9 mouse cellular contexts compared by ENCODE assay signal in the genomic region with DNA sequence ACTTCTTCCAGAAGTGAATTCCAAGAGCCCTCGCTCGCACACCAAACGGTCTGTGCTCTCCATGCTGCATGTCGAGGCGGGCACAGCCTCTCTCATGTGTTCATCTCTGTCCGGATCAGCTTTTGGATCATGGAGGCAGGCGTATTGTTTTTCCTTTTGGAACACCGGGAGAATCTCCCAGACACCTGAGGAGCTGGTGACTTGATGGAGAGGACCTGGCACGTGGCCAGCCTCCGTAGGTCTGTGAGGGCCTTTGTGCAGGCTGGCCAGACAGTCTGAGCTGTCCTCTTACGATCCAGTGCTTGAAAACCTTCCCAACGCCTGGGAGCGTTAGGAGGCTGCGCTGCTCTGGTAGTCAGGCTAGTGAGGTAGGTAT. TPM values are rescaled to one million over a fixed set of nuclear protein-coding genes. Genes with fewer than 3 reads are reported as not detected.
DNase-seq lines count a peak whose midpoint lies in the region; ATAC-seq lines count a peak whose summit lies in the region.
"Had no signal": no experiment of that assay in that cellular context is flagged by ENCODE, and none has a peak within 500 bp of the region (broad histone marks: within the 10 kb centered on the region; RNA-seq: fewer than 3 reads in every experiment).

No protein-coding gene starts in this region.

- H3K27me3 ChIP-seq in lung, embryonic 15.5 days, result peaks cover 33% of the 10 kb centered on the region
- peaks cover 36% of the 10 kb centered on the region for H3K27me3 ChIP-seq in hindbrain, embryonic 13.5 days
- peaks cover 16% of the 10 kb centered on the region for H3K27me3 ChIP-seq in midbrain, embryonic 11.5 days (ENCODE audit: control insufficient read depth, insufficient read depth, low read length)

- 0 out of 2 replicates have a peak, but pooled peaks cover 6% of the 10 kb centered on the region for H3K36me3 ChIP-seq in lung, embryonic 15.5 days
- peaks cover 19% of the 10 kb centered on the region for H3K36me3 ChIP-seq in hindbrain, embryonic 13.5 days
- H3K36me3 ChIP-seq in midbrain, embryonic 11.5 days (ENCODE audit: control insufficient read depth, insufficient read depth, low read length), result peaks cover 3% of the 10 kb centered on the region; the same call in 1 of the 2 replicates

- WGBS in lung, embryonic 15.5 days, result under 1% methylated on average over 14 of the region's 14 CpGs
- WGBS in hindbrain, embryonic 13.5 days, result 1% methylated on average over 14 of the region's 14 CpGs
- WGBS in midbrain, embryonic 11.5 days, result under 1% methylated on average over 14 of the region's 14 CpGs

- H3K9ac ChIP-seq in lung, embryonic 15.5 days, result peak overlapping the region; percentile 67
- peak overlapping the region; percentile 89 for H3K9ac ChIP-seq in hindbrain, embryonic 13.5 days
- peak overlapping the region; percentile 74 for H3K9ac ChIP-seq in midbrain, embryonic 11.5 days (ENCODE audit: low read length)

- peak overlapping the region; percentile 94 for H3K4me2 ChIP-seq in lung, embryonic 15.5 days
- peak overlapping the region; percentile 89 for H3K4me2 ChIP-seq in hindbrain, embryonic 13.5 days
- peak overlapping the region; percentile 96 for H3K4me2 ChIP-seq in midbrain, embryonic 11.5 days

- peak overlapping the region; percentile 49 for H3K27ac ChIP-seq in lung, embryonic 15.5 days
- H3K27ac ChIP-seq in hindbrain, embryonic 13.5 days, result peak overlapping the region; percentile 93
- H3K27ac ChIP-seq in midbrain, embryonic 11.5 days (ENCODE audit: low read depth, low read length), result peak overlapping the region; percentile 6; the same call in 1 of the 2 replicates

- H3K9me3 ChIP-seq in lung, embryonic 15.5 days, result no peaks in the 10 kb centered on the region
- H3K9me3 ChIP-seq in hindbrain, embryonic 13.5 days, result peaks cover 3% of the 10 kb centered on the region; the same call in 1 of the 2 replicates
- H3K9me3 ChIP-seq in midbrain, embryonic 11.5 days (ENCODE audit: control insufficient read depth, low read length), result no peaks in the 10 kb centered on the region

- H3K4me3 ChIP-seq in lung, embryonic 15.5 days, result peak overlapping the region; percentile 60
- peak overlapping the region; percentile 81 for H3K4me3 ChIP-seq in hindbrain, embryonic 13.5 days
- H3K4me3 ChIP-seq in midbrain, embryonic 11.5 days (ENCODE audit: low read depth, low read length), result peak overlapping the region; percentile 64

- H3K4me1 ChIP-seq in lung, embryonic 15.5 days, result peaks cover 26% of the 10 kb centered on the region
- peaks cover 48% of the 10 kb centered on the region for H3K4me1 ChIP-seq in hindbrain, embryonic 13.5 days (replicated peaks)
- peaks cover 26% of the 10 kb centered on the region for H3K4me1 ChIP-seq in midbrain, embryonic 11.5 days (ENCODE audit: control insufficient read depth, insufficient read depth, low read length)

- DNase-seq in adrenal gland, postnatal 25 days, result peak; percentile 30
- DNase-seq in adrenal gland, adult 2 months, result no peak
- DNase-seq in lung, postnatal 10 days, result no peak
- no peak for DNase-seq in midbrain, embryonic 11.5 days (ENCODE audit: low spot score, missing footprints)
- DNase-seq in spleen, postnatal 14 days (ENCODE audit: low spot score in 2 of 2), result no peak

- peak; percentile 9 for ATAC-seq in lung, embryonic 15.5 days (ENCODE audit: borderline replicate concordance, extremely low read depth, low FRiP score, low TSS enrichment)
- peak; percentile 15 for ATAC-seq in hindbrain, embryonic 13.5 days (ENCODE audit: low FRiP score)
- ATAC-seq in midbrain, embryonic 11.5 days (ENCODE audit: low FRiP score), result peak; percentile 28; the same call in 1 of the 2 replicates
- ATAC-seq in activated CD4-positive, CD25-positive, alpha-beta regulatory T cell, adult 4 months, result no peak

RNA-seq across cellular contexts. Expression of a gene that starts 5.9 kb away (rescaled TPM):
- total RNA-seq in adrenal gland, postnatal 25 days (2021), result 297 and 308 TPM in 2 replicates
- total RNA-seq in adrenal gland, adult 2 months (2021), result 100 to 1,000 TPM; 215 to 471 TPM
- polyA plus RNA-seq in adrenal gland, adult 2 months (2012; rRNA removed), result 601 and 791 TPM in 2 replicates
- 71.7 and 72.6 TPM in 2 replicates for polyA plus RNA-seq in lung, embryonic 15.5 days (2015; fragmentation: Nextera tagmentation; extraction: Ambion mirVana)
- 172 and 173 TPM in 2 replicates for polyA plus RNA-seq in hindbrain, embryonic 13.5 days (2015; fragmentation: Nextera tagmentation; extraction: Ambion mirVana)
- polyA plus RNA-seq in midbrain, embryonic 11.5 days (2014; fragmentation: Nextera tagmentation; extraction: Ambion mirVana), result 96.5 and 97.6 TPM in 2 replicates
- polyA plus RNA-seq in activated CD4-positive, CD25-positive, alpha-beta regulatory T cell, adult 4 months (2017; shearing (Covaris generic)), result 10 to 100 TPM in 1 of 2 experiments, 1 to 10 TPM in 1; 6.3 to 13.1 TPM

RNA-seq across cellular contexts. Expression of a gene that starts 7.3 kb away (rescaled TPM):
- total RNA-seq in adrenal gland, postnatal 25 days (2021), result not detected in 2 replicates
- total RNA-seq in adrenal gland, adult 2 months (2021), result not detected
- polyA plus RNA-seq in adrenal gland, adult 2 months (2012; rRNA removed), result not detected in 2 replicates
- polyA plus RNA-seq in lung, embryonic 15.5 days (2015; fragmentation: Nextera tagmentation; extraction: Ambion mirVana), result not detected in 2 replicates
- 0.94 and 1.1 TPM in 2 replicates for polyA plus RNA-seq in hindbrain, embryonic 13.5 days (2015; fragmentation: Nextera tagmentation; extraction: Ambion mirVana)
- 0.95 and 1.1 TPM in 2 replicates for polyA plus RNA-seq in midbrain, embryonic 11.5 days (2014; fragmentation: Nextera tagmentation; extraction: Ambion mirVana)
- polyA plus RNA-seq in activated CD4-positive, CD25-positive, alpha-beta regulatory T cell, adult 4 months (2017; shearing (Covaris generic)), result not detected
- total RNA-seq: neutrophil, adult 5-6 weeks had no signal

RNA-seq across cellular contexts. Expression of a gene that starts 11.0 kb away (rescaled TPM):
- 19.4 and 21.0 TPM in 2 replicates for total RNA-seq in adrenal gland, postnatal 25 days (2021)
- 10 to 100 TPM; 14.1 to 15.5 TPM for total RNA-seq in adrenal gland, adult 2 months (2021)
- 19.5 and 22.6 TPM in 2 replicates for polyA plus RNA-seq in adrenal gland, adult 2 months (2012; rRNA removed)
- 43.5 and 43.9 TPM in 2 replicates for polyA plus RNA-seq in lung, embryonic 15.5 days (2015; fragmentation: Nextera tagmentation; extraction: Ambion mirVana)
- polyA plus RNA-seq in hindbrain, embryonic 13.5 days (2015; fragmentation: Nextera tagmentation; extraction: Ambion mirVana), result 47.8 and 53.9 TPM in 2 replicates
- 39.4 and 41.4 TPM in 2 replicates for polyA plus RNA-seq in midbrain, embryonic 11.5 days (2014; fragmentation: Nextera tagmentation; extraction: Ambion mirVana)
- 10 to 100 TPM; 24.1 to 40.2 TPM for polyA plus RNA-seq in activated CD4-positive, CD25-positive, alpha-beta regulatory T cell, adult 4 months (2017; shearing (Covaris generic))

RNA-seq across cellular contexts. Expression of a gene that starts 23.7 kb away (rescaled TPM):
- total RNA-seq in adrenal gland, postnatal 25 days (2021), result not detected in 2 replicates
- total RNA-seq in adrenal gland, adult 2 months (2021), result not detected
- not detected in 2 replicates for polyA plus RNA-seq in adrenal gland, adult 2 months (2012; rRNA removed)
- polyA plus RNA-seq in lung, embryonic 15.5 days (2015; fragmentation: Nextera tagmentation; extraction: Ambion mirVana), result not detected in 2 replicates
- polyA plus RNA-seq in hindbrain, embryonic 13.5 days (2015; fragmentation: Nextera tagmentation; extraction: Ambion mirVana), result not detected in 2 replicates
- 0.15 TPM in 1 of 2 replicates, not detected in the other for polyA plus RNA-seq in midbrain, embryonic 11.5 days (2014; fragmentation: Nextera tagmentation; extraction: Ambion mirVana)
- not detected for polyA plus RNA-seq in activated CD4-positive, CD25-positive, alpha-beta regulatory T cell, adult 4 months (2017; shearing (Covaris generic))
- total RNA-seq: neutrophil, adult 5-6 weeks had no signal

RNA-seq across cellular contexts. Expression of a gene that starts 23.8 kb away (rescaled TPM):
- 67.7 and 73.0 TPM in 2 replicates for total RNA-seq in adrenal gland, postnatal 25 days (2021)
- 10 to 100 TPM; 62.1 to 68.1 TPM for total RNA-seq in adrenal gland, adult 2 months (2021)
- polyA plus RNA-seq in adrenal gland, adult 2 months (2012; rRNA removed), result 139 and 166 TPM in 2 replicates
- polyA plus RNA-seq in lung, embryonic 15.5 days (2015; fragmentation: Nextera tagmentation; extraction: Ambion mirVana), result 92.0 and 93.9 TPM in 2 replicates
- polyA plus RNA-seq in hindbrain, embryonic 13.5 days (2015; fragmentation: Nextera tagmentation; extraction: Ambion mirVana), result 94.0 and 101 TPM in 2 replicates
- polyA plus RNA-seq in midbrain, embryonic 11.5 days (2014; fragmentation: Nextera tagmentation; extraction: Ambion mirVana), result 74.2 and 83.3 TPM in 2 replicates
- 10 to 100 TPM; 17.6 to 20.8 TPM for polyA plus RNA-seq in activated CD4-positive, CD25-positive, alpha-beta regulatory T cell, adult 4 months (2017; shearing (Covaris generic))

Comparison
In these comparisons a context has a peak if more than half of its experiments do, and no peak if none do; other contexts are left out.
1. H3K27ac ChIP-seq: peak in every context shown above with its lines; median percentile 93 in hindbrain, embryonic 13.5 days; 49 in lung, embryonic 15.5 days; 6 in midbrain, embryonic 11.5 days.